Mouse (Mus musculus) embryo, embryonic 10.5 days (tissue): ENCODE data around the gene Gm13420.

ENCODE experiments used
- DNase-seq: peaks from one replicate; pipeline ENCODE4 v3.0.0-alpha.2; 2015; ENCODE audit warnings: low spot score

Gm13420 gene

GRCm38 (mm10) chr2:29702189-29702588 is 49.3 kb downstream of the Gm13420 start:
- no peak for DNase-seq

DNA sequence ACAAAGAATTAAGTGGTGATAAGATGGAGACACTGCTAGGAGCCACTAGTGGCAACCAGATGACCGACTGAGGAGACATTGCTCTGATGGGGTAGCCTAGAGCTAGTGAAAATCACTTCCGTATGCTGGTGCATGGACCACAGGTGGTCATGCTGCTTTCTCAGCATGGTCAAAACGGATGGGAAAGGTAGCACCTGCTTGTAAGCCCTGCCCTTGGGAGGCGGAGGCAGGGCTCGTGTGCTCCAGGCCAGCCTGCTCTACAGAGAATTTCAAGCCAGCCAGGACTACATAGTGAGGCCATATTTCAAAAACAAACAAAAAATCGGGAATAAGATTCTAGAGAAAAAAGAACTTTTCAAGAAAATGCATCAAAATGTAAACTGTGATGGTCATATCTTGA is 50.1 kb downstream of the Gm13420 start:
- no peak for DNase-seq

DNA sequence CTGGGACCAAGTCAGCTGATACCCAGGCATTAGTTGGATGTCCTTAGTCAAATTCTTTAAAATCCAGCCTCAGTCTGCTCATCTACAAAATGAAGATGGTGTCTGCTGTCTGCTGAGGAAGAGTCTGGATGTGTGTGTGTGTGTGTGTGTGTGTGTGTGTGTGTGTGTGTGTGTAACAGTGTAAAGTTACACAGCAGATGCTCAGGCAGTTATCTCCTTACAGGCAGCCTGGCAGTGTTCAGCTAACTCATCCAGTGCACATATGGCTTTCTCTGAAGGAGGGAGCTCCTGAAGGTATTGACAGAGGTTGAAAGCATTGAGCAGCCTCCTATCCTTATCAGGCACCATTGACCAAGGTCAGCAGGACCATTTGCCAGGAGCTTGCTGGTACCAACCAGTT is 50.6 kb downstream of the Gm13420 start:
- DNase-seq: no peak

- DNase-seq: no peak
Measured at GRCm38 (mm10) chr2:29698421-29699290, 52.8 kb downstream of the Gm13420 start.

DNA sequence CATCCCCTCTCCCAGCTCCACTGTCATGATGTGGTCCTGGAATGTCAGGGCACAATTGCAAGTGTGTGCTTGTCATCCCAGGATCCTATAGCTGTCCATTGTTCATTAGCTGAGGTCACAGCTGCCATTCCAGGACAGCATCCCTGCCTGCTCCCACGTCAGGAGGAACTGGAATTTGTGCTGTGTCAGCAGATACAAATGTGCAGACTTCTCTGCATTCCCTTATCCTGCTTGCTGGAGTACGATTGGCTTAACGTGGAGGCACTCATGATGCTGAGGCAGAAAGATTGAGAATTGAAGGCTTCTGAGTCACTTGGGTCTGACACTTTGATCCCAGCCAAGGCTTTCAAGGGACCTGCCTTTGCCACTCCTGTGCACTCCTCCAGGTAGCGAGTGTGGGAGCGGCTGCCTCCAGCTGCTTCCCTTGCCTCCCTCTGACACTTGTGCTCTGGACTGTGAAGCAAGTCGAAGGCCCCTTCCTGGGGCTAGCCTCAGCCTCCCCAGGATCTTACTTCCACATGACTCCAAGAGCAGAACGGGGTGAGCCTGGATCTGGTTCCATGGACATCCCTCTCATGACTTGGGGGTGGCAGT is 55.2 kb downstream of the Gm13420 start:
- no peak for DNase-seq
